Mouse (Mus musculus): ENCODE data around the gene Ublcp1. TPM values are rescaled to one million over a fixed set of nuclear protein-coding genes. Genes with fewer than 3 reads are reported as not detected.

Ublcp1 gene
- total and polyA plus RNA-seq, 3 experiments: 18.9 to 34.1 (median 26.7) TPM

DNA sequence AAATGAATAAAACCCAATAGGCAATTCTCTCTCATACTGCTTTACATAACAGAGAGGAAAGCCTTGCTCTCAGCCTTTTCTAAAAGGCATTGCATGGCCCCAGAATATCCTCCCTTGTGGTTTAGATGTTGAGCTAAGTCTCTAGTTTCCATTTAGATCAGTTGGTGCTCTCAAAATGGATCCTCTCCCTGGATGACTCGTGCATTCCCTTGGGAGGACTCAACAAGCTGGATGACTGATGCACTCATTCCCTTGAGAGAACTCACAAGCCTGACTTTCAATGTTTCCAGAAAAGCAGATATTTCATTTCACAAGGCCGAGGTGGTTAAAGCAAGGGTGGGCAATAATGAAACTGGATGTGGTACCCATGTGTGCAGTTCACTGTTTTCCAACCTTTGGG lies 42.3 kb downstream of the Ublcp1 start:
- Histone ChIP-seq H3K4me1 (ENCODE audit: control insufficient read depth in 1 of 2, insufficient read depth in 2 of 2) (peaks cover 9 to 24% of the 10 kb centered on the region in 2 experiments), H3K9me3 (replicated peaks; ENCODE audit: low read length) (no peaks in the 10 kb centered on the region), H3K4me3 (replicated peaks in 1 of 3; ENCODE audit: low read depth in 2 of 3, low read length in 2 of 3, poor library complexity in 1 of 3) (no peak overlapping the region), H3K36me3 (replicated peaks in 1 of 2; ENCODE audit: control insufficient read depth in 1 of 2, insufficient read depth in 1 of 2, low read length in 1 of 2) (no peaks in the 10 kb centered on the region), H3K79me2 (replicated peaks; ENCODE audit: control insufficient read depth, extremely low read depth, insufficient read depth, poor library complexity, severe bottlenecking) (no peaks in the 10 kb centered on the region), H3K9ac (ENCODE audit: insufficient read depth, low read depth) (no peak overlapping the region), H3K4me2 (ENCODE audit: insufficient read depth, low read depth, poor library complexity, severe bottlenecking) (peak overlapping the region; percentile 25), H3K27ac (ENCODE audit: insufficient read depth, low read depth) (no peak overlapping the region), H3K27me3 (replicated peaks) (no peaks in the 10 kb centered on the region)
- in situ Hi-C loops (cut with MboI; ENCODE audit: low pct_ligation_motif_present, low pct_unique_long_range_greater_than_20kb, low sequenced_read_pairs) (loop anchor here (25.0 kb wide), 1 partner anchor 341 kb away; no protein-coding TSS in a partner anchor), dilution Hi-C loops (cut with MboI; ENCODE audit: extremely low pct_ligation_motif_present, extremely low pct_unique_long_range_greater_than_20kb, low sequenced_read_pairs) (no loop called here)
- peak; percentile 61 for TF ChIP-seq TCF12 (IDR thresholded peaks at IDR 0.05; ENCODE audit: low read depth, low read length)
- TF ChIP-seq USF1 (IDR thresholded peaks at IDR 0.05; ENCODE audit: low read depth, low read length): no peak
- TF ChIP-seq NRF1 (IDR thresholded peaks at IDR 0.05; ENCODE audit: low read depth, low read length): no peak
- peak; percentile 74; the same call in 1 of the 2 replicates for TF ChIP-seq KAT2A (IDR thresholded peaks at IDR 0.05; ENCODE audit: insufficient replicate concordance, low read length)
- TF ChIP-seq ZKSCAN1 (IDR thresholded peaks at IDR 0.05; ENCODE audit: borderline replicate concordance, low read depth, low read length): no peak
- TF ChIP-seq CHD1 (IDR thresholded peaks at IDR 0.05; ENCODE audit: low read depth, low read length): no peak
- TF ChIP-seq POLR2AphosphoS2 (IDR thresholded peaks at IDR 0.05; ENCODE audit: low read depth, low read length): no peak
- no peak for TF ChIP-seq ZC3H11A (IDR thresholded peaks at IDR 0.05; ENCODE audit: low read depth, low read length)
- TF ChIP-seq MAFK (IDR thresholded peaks at IDR 0.05; ENCODE audit: insufficient replicate concordance, low read length): peak; percentile 71
- no peak for TF ChIP-seq CTCF (conservative IDR thresholded peaks at IDR 0.05 in 1 of 2, IDR thresholded peaks at IDR 0.05 in 1 of 2; ENCODE audit: low read depth in 2 of 2, low read length in 2 of 2)
- no peak for TF ChIP-seq SMC3 (IDR thresholded peaks at IDR 0.05; ENCODE audit: low read depth, low read length)
- no peak for TF ChIP-seq RAD21 (IDR thresholded peaks at IDR 0.05; ENCODE audit: low read depth, low read length)
- TF ChIP-seq E2F4 (IDR thresholded peaks at IDR 0.05; ENCODE audit: insufficient replicate concordance, low read depth, low read length): no peak
- no peak for TF ChIP-seq MXI1 (IDR thresholded peaks at IDR 0.05; ENCODE audit: low read depth, low read length)
- TF ChIP-seq SIN3A (IDR thresholded peaks at IDR 0.05; ENCODE audit: low read length): peak; percentile 58; the same call in 1 of the 2 replicates
- no peak for TF ChIP-seq NELFE (IDR thresholded peaks at IDR 0.05; ENCODE audit: low read depth, low read length)
- TF ChIP-seq TBP (conservative IDR thresholded peaks at IDR 0.05; ENCODE audit: low read depth, low read length): no peak
- TF ChIP-seq BHLHE40 (IDR thresholded peaks at IDR 0.05; ENCODE audit: low read depth, low read length): peak; percentile 86
- no peak for TF ChIP-seq POLR2A (IDR thresholded peaks at IDR 0.05; ENCODE audit: low read depth, low read length)
- peak; percentile 76; the same call in 1 of the 2 replicates for TF ChIP-seq JUN (IDR thresholded peaks at IDR 0.05; ENCODE audit: insufficient read depth, low read depth, low read length)
- no peak for TF ChIP-seq ZMIZ1 (IDR thresholded peaks at IDR 0.05; ENCODE audit: low read depth, low read length)
- TF ChIP-seq PAX5 (IDR thresholded peaks at IDR 0.05; ENCODE audit: low read length): no peak
- peak; percentile 89 for TF ChIP-seq ETS1 (conservative IDR thresholded peaks at IDR 0.05; ENCODE audit: low read depth, low read length)
- TF ChIP-seq ELF1 (IDR thresholded peaks at IDR 0.05; ENCODE audit: low read depth, low read length): 0 out of 2 replicates have a peak, but pooled peaks have one; percentile 11
- peak; percentile 91 for TF ChIP-seq MEF2A (IDR thresholded peaks at IDR 0.05; ENCODE audit: borderline replicate concordance, low read depth, low read length)
- TF ChIP-seq GABPA (IDR thresholded peaks at IDR 0.05; ENCODE audit: insufficient replicate concordance, low read depth, low read length): no peak
- peak; percentile 85 for TF ChIP-seq IRF4 (IDR thresholded peaks at IDR 0.05; ENCODE audit: low read depth, low read length)
- no peak for TF ChIP-seq HCFC1 (IDR thresholded peaks at IDR 0.05; ENCODE audit: low read depth, low read length)
- peak; percentile 75; the same call in 1 of the 2 replicates for TF ChIP-seq JUND (conservative IDR thresholded peaks at IDR 0.05; ENCODE audit: low read depth, low read length)
- TF ChIP-seq CHD2 (IDR thresholded peaks at IDR 0.05; ENCODE audit: low read length): peak; percentile 63; the same call in 1 of the 2 replicates
- peak; percentile 84 for TF ChIP-seq RCOR1 (conservative IDR thresholded peaks at IDR 0.05; ENCODE audit: low read depth, low read length)
- TF ChIP-seq EP300 (IDR thresholded peaks at IDR 0.05; ENCODE audit: low read length): peak; percentile 87
- TF ChIP-seq MAZ (IDR thresholded peaks at IDR 0.05; ENCODE audit: low read depth, low read length): no peak
- peak; percentile 29; the same call in 1 of the 2 replicates for TF ChIP-seq MYC (IDR thresholded peaks at IDR 0.05; ENCODE audit: low read depth, low read length)
- peak; percentile 42; the same call in 1 of the 2 replicates for TF ChIP-seq MAX (IDR thresholded peaks at IDR 0.05; ENCODE audit: low read length)
- no peak for TF ChIP-seq USF2 (conservative IDR thresholded peaks at IDR 0.05; ENCODE audit: low read depth, low read length)
- no peak for TF ChIP-seq UBTF (IDR thresholded peaks at IDR 0.05; ENCODE audit: low read depth, low read length)
- TF ChIP-seq ZNF384 (IDR thresholded peaks at IDR 0.05; ENCODE audit: low read depth, low read length): no peak
- DNase-seq (ENCODE audit: extremely low read depth): peak; percentile 93

Data from CH12.LX (cell line).